9 mouse cellular contexts compared by ENCODE assay signal in the genomic region with DNA sequence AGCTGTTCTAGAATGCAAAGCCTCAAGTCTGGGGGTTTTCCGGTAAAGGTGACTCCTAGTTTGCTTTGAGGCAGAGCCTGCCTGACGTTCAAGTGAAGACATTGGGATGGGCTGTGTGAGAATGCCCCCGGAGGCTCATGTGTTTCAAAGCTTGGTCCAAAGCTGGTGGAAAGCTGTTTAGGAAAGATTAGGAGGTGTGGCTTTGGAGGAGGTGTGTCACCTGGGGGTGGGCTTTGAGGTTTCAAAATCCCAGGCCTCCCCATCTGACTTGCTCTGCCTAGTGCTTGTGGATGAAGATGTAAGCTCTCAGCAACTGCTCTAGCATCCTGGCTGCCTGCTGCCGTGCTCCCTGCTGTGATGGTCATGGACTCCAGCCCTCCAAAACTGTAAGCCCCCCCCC.
"Had no signal": no experiment of that assay in that cellular context is flagged by ENCODE, and none has a peak within 500 bp of the region (broad histone marks: within the 10 kb centered on the region; RNA-seq: fewer than 3 reads in every experiment).

No protein-coding gene starts in this region.

- ATAC-seq: midbrain, embryonic 13.5 days; midbrain, embryonic 15.5 days had no signal

- DNase-seq: lung, adult 18-20 months; lung, embryonic 14.5 days; lung, postnatal 10 days; right cerebral cortex, postnatal 14 days; thymus, adult 2 months; thymus, postnatal 25 days; thymus, postnatal 4 days had no signal
